Mouse (Mus musculus) A20 (cell line): ENCODE results near the gene Cops2.

Experiments used
- DNase-seq: peaks from one replicate; pipeline ENCODE4 v3.0.0-alpha.2; 2011; ENCODE audit warnings: low read depth, low spot score

Gene Cops2

DNA sequence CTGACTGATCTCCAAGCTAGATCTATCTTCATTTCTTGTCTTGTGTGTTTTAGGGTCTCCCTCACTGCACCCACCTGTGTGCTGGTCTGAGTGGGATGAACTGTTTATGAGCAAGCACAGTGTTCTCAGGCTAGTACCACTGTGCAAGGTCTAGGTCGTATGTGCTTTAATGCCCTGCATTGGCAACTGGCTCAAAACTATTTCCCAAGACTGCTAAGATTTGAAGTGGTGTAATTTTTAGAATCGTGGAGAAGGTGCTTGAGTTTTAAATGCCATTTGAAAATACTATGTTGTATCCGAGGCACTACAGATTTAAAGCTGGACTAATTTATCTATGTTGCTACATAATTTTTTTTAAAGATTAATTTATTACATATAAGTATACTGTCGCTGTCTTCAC lies 31.0 kb downstream of the Cops2 start:
- DNase-seq, result no peak

DNA sequence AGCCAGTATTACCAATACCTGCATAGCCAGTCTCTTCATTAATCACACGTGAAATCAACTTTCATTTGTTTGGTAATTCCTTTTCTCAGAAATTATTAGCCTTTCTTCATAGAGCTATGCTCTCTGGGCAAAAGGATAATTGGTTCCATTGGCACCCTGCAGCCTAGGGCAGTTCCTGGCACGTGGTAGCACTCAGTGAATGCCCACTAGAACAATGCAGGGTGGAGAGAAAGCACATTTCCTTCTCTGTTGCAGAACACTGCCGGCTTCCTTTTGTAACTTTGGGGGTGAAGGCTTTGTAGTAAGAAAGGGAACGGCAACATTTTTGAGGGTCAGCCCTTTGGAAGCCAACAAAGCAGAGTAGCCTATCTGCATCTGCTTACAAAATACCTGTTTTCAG lies 32.7 kb downstream of the Cops2 start:
- no peak for DNase-seq

DNA sequence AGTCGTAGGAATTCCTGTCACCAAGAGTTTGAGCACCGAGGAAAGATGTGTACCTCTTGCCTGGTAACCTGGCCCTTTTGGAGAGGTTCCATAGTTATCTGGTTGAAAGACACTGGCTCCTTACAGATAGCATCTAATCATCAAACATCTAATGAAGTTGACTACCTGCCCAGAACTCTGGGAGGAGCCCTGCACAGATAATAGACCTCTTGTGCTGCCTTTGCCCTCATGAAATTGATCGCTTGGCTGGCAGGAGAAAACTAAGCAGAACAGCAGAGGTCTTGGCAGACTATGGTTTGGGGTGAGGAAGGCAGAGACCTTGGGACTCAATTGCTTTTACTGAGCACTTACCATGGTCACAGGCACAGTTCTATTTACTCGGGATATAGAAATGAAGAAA lies 38.5 kb downstream of the Cops2 start:
- no peak for DNase-seq

DNA sequence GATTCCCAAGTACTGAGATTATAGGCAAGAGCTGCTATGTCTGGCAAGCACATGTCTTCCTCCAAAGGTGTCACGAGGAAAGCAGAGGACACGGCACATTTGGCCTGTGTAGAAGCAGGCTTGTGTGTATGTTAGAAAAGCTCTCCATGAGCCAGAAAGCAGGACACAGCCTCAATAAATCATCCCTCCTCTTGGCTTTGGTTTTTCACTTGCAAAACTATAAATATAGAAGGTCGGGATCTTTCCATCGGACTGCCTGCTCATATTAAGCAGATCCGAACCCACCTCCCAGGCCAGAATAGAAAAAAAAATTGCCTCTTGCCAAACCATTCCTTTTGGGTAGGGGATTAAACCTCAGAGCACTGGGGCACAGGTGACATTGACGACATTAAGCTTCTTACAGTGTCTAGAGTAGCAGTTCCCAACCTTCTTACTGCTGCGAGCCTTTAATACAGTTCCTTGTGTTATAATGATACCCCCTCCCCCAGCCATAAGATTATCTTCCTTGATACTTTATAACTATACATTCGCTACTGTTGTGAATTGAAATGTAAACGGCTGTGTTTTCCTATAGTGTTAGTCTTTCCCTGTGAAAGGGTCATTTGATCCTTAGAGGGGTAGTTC lies 44.9 kb downstream of the Cops2 start:
- DNase-seq, result no peak

DNA sequence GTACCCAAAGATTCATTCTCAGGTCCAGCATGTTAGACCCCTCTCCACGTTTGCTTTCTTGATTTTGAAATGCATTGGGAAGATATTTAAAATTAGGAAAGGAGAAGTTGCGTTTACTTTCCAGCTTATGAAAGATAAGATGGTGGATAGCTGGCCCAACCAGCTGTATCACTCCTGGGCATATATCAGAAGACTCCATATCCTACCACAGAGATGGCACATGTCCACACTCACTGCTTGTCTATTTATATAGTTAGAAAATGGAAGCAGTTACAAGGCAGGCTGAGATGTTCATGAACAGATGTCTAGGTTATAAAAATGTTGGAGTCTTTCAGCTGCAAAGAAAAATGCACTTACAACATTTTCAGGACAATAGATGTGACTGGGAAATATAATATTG lies 47.6 kb downstream of the Cops2 start:
- no peak for DNase-seq

DNA sequence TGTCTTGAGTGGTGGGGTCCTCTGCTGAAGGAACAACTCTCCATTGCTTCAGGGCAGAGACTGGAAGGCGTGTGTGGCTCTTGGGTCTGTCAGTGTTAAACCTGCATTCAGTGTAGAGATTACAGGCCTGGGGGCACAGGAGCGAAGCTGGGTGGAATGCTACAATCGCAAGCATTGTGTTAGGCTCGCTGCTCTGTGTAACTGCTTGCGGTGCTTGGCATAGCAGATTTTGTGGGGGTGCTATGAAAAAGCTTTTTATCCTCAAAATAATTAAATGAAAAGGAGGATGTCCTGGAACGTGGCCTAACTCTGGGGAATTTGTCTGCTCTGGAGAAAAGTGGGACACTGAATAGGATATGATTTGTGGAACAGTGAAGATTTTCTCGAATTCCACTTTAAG lies 49.4 kb downstream of the Cops2 start:
- DNase-seq, result no peak

DNA sequence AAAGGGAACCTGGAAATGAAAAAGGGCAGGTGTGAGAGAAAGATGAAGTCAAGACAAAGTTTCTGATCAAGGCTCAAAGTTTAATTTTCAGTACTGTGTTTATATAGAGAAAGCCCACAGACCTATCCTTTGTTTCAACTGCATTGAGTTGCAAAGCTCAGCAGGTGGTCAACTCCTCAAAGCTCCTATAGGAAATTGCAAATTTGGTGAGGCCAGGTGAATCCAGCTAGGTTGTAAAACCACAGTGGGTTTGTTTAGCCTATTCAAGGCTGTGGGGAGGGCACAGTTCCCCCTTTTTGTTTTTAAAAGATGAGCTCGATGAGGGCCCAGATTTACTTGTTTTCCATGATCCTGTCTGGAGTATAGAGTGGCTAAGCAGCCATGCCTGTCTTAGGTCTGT lies 53.1 kb downstream of the Cops2 start:
- DNase-seq, result no peak

DNA sequence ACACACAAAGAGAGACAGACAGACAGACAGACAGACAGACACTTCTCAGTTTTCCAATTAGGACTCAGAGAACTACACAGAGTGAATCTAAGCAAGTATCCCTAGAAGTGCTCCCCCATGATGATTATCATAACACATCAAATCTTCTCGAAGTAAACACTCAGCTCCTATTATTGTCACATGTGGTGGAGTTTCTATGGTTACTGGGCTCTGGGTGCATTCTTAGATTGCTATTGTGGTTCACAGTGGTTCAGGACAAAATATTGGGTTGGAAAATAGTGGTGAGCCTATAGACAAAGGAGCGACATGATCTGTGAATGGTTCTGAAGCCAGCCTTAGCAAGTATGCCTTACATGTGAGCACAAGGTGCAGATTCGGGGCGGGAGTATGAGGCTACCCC lies 57.0 kb downstream of the Cops2 start:
- DNase-seq, result no peak

DNA sequence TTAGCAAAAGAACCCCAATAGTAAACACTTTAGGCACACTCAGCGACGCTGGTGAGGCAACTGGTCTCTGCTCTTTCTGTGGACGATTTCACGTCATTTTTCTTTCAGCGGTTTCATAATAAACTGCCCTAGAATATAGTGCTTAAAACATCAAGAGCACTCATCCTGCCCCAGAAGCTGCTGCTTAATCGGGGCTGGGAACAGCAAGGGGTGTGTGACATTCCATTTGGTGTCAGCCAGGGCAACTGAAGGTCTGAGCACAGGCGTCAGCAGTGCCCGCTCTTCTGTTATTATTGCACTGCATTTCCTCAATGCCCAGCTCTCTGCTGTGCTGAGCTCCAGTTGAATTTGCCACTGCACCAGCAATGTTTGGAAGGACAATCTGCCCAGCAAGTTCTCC lies 57.9 kb downstream of the Cops2 start:
- DNase-seq, result no peak

DNA sequence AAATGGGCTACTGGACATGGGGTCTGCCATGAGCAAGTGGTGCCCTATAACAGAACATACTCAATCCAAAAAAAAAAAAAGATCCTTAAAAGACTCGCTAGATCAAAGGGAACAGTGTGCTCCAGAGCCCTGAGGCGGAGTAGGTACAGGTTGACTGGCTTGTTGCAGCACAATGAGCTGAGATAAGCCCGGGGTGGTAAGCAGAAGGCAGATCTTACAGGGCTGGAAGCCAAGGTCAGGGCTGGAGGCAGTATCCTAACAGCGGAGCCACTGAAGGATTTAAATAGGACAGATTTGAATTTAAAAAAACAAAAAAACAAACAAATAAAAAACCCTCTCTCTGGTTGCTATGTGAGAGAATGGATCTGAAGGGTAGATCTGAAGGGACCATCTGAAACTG lies 58.5 kb downstream of the Cops2 start:
- DNase-seq, result no peak

DNA sequence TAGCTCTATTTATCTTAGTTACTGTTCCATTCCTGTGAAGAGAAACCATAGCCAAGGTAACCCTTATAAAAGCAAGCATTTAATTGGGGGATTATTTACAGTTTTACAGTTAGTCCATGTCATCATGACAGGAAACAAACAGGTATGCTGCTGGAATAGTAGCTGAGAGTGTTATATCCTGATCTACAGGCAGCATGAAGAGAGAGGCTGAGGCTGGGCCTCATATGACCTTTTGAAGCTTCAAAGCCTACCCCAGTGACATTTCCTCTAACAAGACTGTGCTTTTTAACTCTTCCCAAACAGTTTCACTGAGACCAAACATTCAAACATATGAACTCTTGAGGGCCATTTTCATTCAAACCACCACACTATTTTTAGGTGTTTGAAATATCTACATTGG lies 61.1 kb downstream of the Cops2 start:
- DNase-seq, result no peak

DNA sequence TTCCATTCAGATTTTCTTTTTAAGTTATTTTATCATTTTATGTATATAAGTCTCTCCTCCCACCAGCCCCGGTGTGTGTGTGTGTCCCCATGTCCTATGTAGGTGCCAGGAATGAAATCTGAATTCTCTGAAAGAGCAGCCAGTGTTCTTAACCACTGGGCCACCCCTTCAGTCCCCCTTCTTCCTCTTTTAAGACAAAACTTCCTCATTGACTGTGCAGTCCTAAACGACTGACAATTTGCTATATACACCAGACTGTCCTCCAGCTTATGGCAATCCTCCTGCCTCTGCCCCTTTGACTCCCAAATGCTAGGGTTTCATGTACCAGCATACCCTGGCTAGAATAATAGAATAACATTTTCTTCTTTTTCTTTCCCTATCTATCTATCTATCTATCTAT lies 63.8 kb downstream of the Cops2 start:
- DNase-seq, result no peak

DNA sequence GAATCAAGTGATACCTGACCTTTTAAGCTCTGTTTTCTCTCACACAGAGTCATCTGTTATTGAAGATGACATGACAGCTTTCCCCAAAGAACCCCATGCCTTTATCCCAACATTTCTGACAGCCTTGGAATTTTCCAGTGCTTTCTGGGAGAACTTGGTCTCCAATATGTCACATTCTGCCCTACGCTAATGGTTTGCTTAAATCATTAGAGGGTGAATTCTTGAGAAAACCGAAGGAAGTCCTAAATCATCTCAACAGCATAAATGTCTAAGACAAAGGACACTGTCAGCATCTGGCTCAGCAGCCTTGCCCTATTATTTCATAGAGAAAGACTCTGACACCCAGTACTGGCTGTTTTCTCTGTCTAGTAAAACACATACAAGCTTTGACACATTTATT lies 64.8 kb downstream of the Cops2 start:
- DNase-seq, result no peak

DNA sequence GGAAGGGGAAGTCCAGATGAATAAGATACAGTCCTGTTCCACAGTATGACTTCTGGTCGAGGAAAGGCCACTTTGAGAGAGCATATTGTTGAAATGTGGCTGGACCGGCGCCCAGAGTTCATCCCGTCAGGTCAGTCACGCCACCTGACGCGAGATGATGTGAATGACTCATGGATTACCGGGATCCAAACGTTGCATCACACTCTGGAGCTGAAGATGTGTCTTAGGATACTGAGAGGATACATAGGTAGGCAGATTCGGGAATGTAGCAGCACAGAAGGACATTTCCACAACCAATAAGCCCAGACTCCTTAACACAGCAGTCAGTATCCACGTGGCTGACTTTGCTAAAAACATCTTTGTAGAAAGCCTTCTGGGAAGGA lies 66.1 kb downstream of the Cops2 start:
- no peak for DNase-seq

DNA sequence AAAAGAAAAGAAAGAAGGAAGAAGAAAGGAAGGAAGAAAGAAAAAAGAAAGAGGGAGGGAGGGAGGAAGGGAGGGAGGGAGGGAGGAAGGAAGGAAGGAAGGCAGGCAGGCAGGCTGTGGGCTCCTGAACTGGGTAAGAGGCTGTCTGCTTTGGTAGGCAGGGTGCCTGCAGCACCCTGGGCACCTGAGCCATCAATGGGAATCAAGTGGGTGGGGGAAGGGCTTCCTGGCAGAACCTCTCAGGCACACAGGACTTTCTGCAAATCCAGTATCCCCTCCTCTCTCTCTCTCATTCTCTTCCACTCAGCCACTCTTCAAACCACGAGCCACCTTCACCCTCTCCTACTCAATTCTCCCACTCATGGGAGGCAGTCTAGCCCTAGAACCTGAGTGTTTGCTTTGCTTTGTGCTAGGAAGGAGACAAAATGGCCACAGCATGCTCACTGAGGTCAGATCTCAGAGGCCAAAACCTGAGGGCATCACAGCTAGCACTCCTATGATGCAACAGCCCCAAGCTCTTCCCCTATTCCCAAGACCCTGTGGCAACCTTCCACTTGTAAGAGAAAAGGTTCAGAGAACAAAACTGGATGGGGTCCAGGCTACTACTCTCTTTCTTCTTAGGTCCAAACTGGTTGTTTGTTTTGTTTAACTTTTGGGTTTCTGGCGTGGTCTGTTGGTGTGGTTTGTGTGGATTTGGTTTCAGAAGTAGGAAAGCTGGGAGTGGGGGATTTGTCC lies 66.6 kb downstream of the Cops2 start:
- peak; percentile 36 for DNase-seq

DNA sequence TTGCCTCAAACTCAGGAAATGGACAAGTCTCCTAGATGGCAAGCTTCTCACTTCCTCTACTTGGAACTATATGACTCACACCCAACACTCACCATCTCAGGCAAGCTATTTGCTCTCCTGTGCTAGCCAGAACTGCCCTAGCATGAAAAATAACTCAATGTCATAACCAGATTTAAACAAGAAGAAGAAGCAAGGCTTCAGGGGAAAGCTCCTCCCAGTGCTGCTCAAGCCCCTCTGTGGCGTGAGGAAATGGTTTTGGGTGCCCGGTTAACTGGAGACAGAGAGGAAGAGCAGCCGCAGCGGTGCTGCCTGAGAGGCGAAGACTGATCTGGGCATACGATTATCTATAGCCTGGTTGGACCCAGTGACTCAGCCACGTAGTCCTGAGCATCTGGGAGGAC lies 67.5 kb downstream of the Cops2 start:
- DNase-seq, result peak; percentile 84

DNA sequence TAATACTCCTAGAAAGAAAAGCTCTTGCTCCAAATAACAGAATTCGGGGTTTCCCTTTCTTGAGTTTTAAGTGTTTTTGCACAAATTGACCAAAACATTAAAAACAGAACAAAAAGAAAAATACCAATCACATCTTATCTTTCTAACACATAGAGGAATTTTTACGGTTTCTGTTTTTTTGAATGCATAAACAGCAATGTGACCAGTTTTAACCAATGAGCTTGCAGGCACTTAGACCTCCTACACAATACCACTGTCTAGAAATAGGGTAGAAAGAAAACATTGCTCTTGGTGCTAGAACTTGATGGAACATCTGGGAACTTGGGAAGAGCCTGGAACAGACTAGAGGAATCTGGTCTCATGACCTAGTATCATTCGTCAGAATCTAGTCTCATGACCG lies 68.7 kb downstream of the Cops2 start:
- no peak for DNase-seq

DNA sequence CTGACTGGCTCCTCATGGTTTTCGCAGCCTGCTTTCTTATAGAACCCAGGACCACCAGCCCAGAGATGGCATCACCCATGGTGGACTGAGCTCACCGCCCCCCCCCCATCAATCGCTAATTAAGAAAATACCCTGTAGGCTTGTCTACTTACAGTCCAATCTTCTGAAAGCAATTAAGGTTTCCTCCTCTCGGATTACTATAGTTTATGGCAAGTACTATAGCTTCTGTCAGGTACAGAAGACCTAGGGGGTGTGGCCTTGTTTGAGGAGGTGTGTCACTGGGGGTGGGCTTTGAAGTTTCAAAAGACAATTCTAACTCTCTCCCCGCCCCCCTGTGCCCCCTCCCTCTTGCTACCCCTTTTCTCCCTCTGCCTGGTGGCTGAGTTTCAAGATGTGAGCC lies 69.7 kb downstream of the Cops2 start:
- DNase-seq, result no peak

DNA sequence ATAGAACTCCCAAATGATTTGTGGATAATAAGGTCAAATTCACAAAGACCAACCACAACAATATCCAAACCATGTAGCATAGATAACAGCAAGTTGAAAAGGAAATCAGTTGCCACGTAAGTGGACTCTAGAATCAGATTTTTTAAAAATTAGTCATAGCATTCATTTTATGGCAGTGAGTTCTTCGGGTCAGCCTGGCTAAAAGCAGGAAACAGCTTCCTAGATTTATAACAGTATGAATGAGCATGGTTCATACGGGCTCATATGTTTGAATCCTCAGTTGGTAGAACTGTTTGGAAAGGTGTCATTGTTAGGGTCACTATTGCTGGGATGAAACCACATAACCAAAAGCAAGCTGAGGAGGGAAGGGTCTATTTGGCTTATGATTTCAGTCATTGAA lies 70.2 kb downstream of the Cops2 start:
- DNase-seq, result no peak

DNA sequence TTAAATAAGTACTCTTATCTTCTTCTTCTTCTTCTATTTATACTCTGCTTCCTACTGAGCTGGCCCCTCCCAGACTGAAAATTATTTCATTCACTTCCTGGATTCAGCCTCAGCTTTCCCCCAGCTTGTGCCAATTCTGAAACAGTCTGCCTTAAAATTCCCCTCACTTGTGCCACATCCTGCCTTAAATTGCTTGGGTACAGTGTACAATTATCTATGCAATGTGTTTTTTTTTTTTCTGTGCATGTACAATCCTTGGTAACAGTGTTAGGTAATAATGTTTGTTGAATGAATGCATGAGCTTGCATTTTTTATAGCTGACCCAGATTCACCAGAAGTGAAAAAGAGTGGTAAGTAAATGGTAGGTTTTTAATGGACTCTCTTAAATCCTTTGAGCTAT lies 70.6 kb downstream of the Cops2 start:
- DNase-seq, result no peak

DNA sequence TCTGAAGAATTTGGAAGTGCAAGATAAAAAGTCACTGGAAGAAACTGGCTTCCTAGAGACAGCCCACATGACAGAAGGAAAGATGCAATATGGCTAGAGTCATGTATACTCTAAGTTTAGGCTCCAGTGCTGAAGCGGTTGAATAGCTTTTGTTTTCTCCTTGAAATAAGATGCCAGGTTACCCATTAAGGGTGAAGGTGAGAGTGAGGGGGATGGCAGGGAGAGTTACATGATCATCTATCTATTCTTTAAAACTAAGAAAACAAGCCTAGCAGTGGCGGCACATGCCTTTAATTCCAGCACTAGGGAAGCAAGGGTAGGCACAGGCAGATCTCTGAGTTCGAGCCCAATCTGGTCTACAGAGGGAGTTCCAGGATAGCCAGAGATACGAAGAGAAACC lies 73.9 kb downstream of the Cops2 start:
- DNase-seq, result no peak

DNA sequence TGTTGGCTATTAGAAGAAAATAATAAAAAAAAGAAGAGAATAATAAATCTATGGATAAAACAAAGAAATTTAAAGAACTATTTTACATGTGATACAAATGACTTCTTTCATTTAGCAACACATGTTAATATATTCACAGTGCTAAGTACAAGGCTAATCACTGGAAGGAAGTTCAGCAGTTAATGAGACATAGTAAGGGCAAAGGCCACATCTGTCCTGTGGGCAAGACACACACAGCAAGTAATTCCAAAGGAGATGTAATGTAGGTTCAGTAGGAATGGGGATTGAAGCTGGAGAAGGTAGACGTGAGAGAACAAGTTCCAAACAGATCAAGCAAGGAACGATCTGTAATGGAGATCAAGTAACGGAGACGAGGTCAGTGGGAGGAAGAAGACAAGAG lies 74.5 kb downstream of the Cops2 start:
- DNase-seq, result no peak

DNA sequence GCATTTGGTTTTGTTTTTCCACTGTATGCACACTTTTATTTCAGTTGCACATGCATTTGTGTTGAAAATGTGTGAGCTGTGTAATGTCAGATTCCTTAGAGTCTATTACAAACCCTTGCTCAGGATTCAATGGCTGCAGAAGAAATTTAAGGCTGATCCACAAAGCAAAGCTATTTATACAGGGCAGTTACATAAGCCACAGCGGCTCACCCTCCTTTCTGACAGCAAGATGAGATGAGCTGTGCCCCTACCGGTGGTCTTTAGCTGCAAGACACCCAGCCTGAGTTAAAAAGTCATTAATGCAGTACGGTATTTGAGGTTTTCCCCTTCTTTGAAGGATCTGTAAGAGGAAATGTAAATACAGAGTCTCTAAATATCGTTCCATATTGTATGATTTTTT lies 75.1 kb downstream of the Cops2 start:
- DNase-seq, result no peak

DNA sequence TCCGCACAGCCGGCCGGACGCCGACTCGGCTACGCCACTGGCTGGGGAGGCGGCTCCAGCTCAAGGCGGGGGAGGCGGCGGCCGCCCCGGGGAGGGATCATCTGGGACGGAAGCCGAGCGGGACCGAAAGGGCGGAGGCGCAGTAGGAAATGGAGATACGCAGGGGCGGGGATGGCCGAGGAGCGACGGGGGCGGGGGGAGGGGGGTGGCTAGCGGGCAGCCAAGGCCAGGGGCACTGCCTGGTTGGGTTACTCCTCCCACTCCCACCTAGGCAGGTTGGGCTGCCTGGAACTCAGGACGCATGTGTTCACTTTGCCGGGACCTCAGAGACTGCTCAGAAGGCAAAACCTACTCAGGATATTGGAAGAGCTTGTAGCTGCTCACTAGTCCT lies 76.2 kb downstream of the Cops2 start, which contains the start of gene Secisbp2l:
Gene Secisbp2l (minus strand): TSS at position 152 of the 391 bp plus-strand sequence.
- DNase-seq, result peak; percentile 90
